Comparison of ENCODE assay signal across 15 mouse cellular contexts in the genomic region with DNA sequence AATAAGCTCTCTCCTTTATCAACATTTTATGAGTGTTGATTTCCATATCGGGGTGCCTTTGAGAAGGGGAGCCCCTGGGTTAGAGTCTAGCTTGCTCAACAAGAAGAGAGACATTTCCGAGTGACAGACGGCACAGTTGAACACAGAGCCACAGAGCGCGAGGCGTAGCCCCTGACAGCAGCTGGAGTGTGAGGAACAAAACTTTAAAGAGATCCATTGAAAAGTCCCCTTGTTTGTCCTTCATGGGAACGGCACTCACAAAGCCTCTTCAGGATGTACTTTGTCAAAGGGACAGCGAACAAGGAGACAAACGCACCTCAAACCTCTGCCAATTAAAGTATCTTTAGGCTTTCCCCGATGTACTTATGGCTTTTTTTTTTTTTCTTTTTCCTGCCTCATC.
DNase-seq lines count a peak whose midpoint lies in the region; ATAC-seq lines count a peak whose summit lies in the region.
"Had no signal": no experiment of that assay in that cellular context is flagged by ENCODE, and none has a peak within 500 bp of the region (broad histone marks: within the 10 kb centered on the region; RNA-seq: fewer than 3 reads in every experiment).

No protein-coding gene starts in this region.

- no peaks in the 10 kb centered on the region; the same call in 1 of the 2 replicates for H3K36me3 ChIP-seq in hindbrain, embryonic 10.5 days
- no peaks in the 10 kb centered on the region for H3K36me3 ChIP-seq in midbrain, embryonic 13.5 days

- H3K9me3 ChIP-seq in hindbrain, embryonic 10.5 days = no peaks in the 10 kb centered on the region
- no peaks in the 10 kb centered on the region for H3K9me3 ChIP-seq in midbrain, embryonic 13.5 days
- H3K9me3 ChIP-seq: limb, embryonic 12.5 days had no signal

- H3K27ac ChIP-seq in hindbrain, embryonic 10.5 days = no peak overlapping the region
- no peak overlapping the region for H3K27ac ChIP-seq in midbrain, embryonic 13.5 days
- H3K27ac ChIP-seq: limb, embryonic 12.5 days; liver, embryonic 14.5 days had no signal

- H3K4me2 ChIP-seq in midbrain, embryonic 13.5 days (replicated peaks) = peak overlapping the region; percentile 19
- H3K4me2 ChIP-seq: limb, embryonic 12.5 days had no signal

- DNase-seq in layer of hippocampus, postnatal 10 days (ENCODE audit: low spot score in 2 of 2) = peak; percentile 15 to 22
- DNase-seq in layer of hippocampus, adult 9-10 months (ENCODE audit: low spot score) = no peak
- DNase-seq in embryo, embryonic 11 days = peak; percentile 36
- DNase-seq in hindbrain, embryonic 10.5 days (ENCODE audit: low spot score) = peak; percentile 29
- no peak for DNase-seq in right cerebral cortex, postnatal 10 days (ENCODE audit: low spot score in 2 of 2)
- DNase-seq in cerebellum, postnatal 14 days = no peak
- DNase-seq: cerebellum, adult 11 months; heart, adult 18-20 months; kidney, adult 8-10 months; lung, postnatal 14 days had no signal

- 27% methylated on average over 10 of the region's 10 CpGs for WGBS in hindbrain, embryonic 10.5 days
- WGBS in midbrain, embryonic 13.5 days = 10% methylated on average over 10 of the region's 10 CpGs

- H3K27me3 ChIP-seq in hindbrain, embryonic 10.5 days (ENCODE audit: insufficient read depth, poor library complexity, severe bottlenecking) = no peaks in the 10 kb centered on the region
- 0 out of 2 replicates have a peak, but pooled peaks cover 3% of the 10 kb centered on the region for H3K27me3 ChIP-seq in midbrain, embryonic 13.5 days
- H3K27me3 ChIP-seq: limb, embryonic 12.5 days had no signal

- 0 out of 2 replicates have a peak overlapping the region, but pooled peaks have one; percentile 2 for H3K4me3 ChIP-seq in hindbrain, embryonic 10.5 days
- H3K4me3 ChIP-seq in midbrain, embryonic 13.5 days (replicated peaks) = no peak overlapping the region
- H3K4me3 ChIP-seq: erythroblast, embryonic 14.5 days; limb, embryonic 12.5 days had no signal

- H3K4me1 ChIP-seq in hindbrain, embryonic 10.5 days (replicated peaks) = peaks cover 24% of the 10 kb centered on the region
- peaks cover 19% of the 10 kb centered on the region for H3K4me1 ChIP-seq in midbrain, embryonic 13.5 days (replicated peaks)

- peak; percentile 51; the same call in 1 of the 2 replicates for ATAC-seq in midbrain, embryonic 13.5 days
- no peak for ATAC-seq in activated CD4-positive, CD25-positive, alpha-beta regulatory T cell, adult 4 months

- no peak overlapping the region for H3K9ac ChIP-seq in midbrain, embryonic 13.5 days (replicated peaks)
- H3K9ac ChIP-seq: limb, embryonic 12.5 days; liver, embryonic 14.5 days had no signal

Comparison
In these comparisons a context has a peak if more than half of its experiments do, and no peak if none do; other contexts are left out.
1. DNase-seq: peak in layer of hippocampus, postnatal 10 days (2 of 2), embryo, embryonic 11 days (single experiment) and hindbrain, embryonic 10.5 days (single experiment); none in layer of hippocampus, adult 9-10 months (single experiment), right cerebral cortex, postnatal 10 days (0 of 2) and cerebellum, postnatal 14 days (0 of 2).